Mouse (Mus musculus): Measurements from ENCODE around the gene Psmb3. TPM values are rescaled to one million over a fixed set of nuclear protein-coding genes. Genes with fewer than 3 reads are reported as not detected.
A peak's percentile ranks its signal among the peaks of the same experiment; 100 is the strongest.
"Not testable (repeated sequence)": the region's sequence is repeated elsewhere in the genome, so short reads cannot be mapped to it uniquely, and the experiment has no call there.

The Psmb3 gene
- total and polyA plus RNA-seq, 2 experiments from 2014 or later: 486 to 495 TPM

DNA sequence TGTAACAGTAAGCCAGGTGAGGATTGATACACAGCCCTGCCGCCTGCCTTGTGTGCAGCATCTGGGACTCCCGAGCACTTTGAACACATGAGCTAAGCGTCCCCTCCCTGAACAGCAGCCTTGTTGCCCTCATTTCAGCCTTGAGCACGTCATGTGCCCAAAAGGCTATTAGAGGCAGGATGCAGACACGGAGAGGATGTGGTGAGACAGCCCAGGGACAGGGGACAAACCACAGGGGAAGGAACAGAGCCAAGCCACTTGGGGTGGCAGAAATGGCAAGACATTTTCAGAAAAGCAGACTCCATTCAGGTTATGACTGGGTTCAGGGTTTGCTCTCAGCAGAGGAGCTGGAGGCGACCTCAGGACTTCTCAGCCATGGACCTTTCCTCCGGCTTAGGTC, 25.1 kb downstream of the Psmb3 start:
- Histone ChIP-seq H3K4me2 (ENCODE audit: low read depth, low read length) (no peak overlapping the region), H3K27ac (ENCODE audit: low read depth) (no peak overlapping the region; the same call in 1 of the 2 replicates), H3K4me3 (ENCODE audit: low read depth, low read length) (no peak overlapping the region), H3K27me3 (ENCODE audit: control insufficient read depth, insufficient read depth, low read length) (no peaks in the 10 kb centered on the region), H3K9me3 (replicated peaks; ENCODE audit: control insufficient read depth, low read length) (no peaks in the 10 kb centered on the region), H3K9ac (replicated peaks; ENCODE audit: low read depth, low read length) (no peak overlapping the region), H3K36me3 (replicated peaks; ENCODE audit: control insufficient read depth, insufficient read depth, low read length) (peaks cover 72% of the 10 kb centered on the region), H3K4me1 (ENCODE audit: control insufficient read depth, insufficient read depth) (no peaks in the 10 kb centered on the region)
- DNase-seq (ENCODE audit: low spot score) (no peak), ATAC-seq (ENCODE audit: insufficient read depth, low read depth) (no peak)
- TF ChIP-seq CTCF (IDR thresholded peaks at IDR 0.05; ENCODE audit: low read depth) (no peak), EP300 (IDR thresholded peaks at IDR 0.05; ENCODE audit: low read depth) (no peak)
- WGBS: 77% methylated on average over 7 of the region's 7 CpGs

DNA sequence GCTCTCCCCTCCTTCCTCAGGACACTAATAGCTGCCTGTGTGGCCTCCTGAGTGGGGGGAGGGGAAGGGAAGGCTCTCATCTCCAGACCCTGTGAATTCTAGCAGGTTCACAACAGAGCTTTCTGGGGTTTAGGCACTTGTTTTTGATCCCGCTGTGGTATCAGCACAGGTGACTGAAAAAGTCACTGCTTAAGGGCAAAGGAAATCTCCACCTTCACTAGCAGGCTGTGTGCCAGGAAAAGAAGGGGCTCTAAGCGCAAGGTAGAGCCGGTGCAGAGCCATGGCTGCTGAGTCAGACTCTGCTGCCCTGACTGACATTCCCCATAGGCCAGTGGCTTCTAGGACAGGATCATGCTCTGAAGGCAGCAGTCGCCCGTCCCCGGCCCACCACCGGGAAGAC, 25.5 kb downstream of the Psmb3 start:
- Histone ChIP-seq H3K4me1 (ENCODE audit: control insufficient read depth, insufficient read depth) (no peaks in the 10 kb centered on the region), H3K9me3 (replicated peaks; ENCODE audit: control insufficient read depth, low read length) (no peaks in the 10 kb centered on the region), H3K4me2 (ENCODE audit: low read depth, low read length) (no peak overlapping the region), H3K4me3 (ENCODE audit: low read depth, low read length) (no peak overlapping the region), H3K27ac (ENCODE audit: low read depth) (no peak overlapping the region; the same call in 1 of the 2 replicates), H3K36me3 (replicated peaks; ENCODE audit: control insufficient read depth, insufficient read depth, low read length) (peaks cover 68% of the 10 kb centered on the region), H3K27me3 (ENCODE audit: control insufficient read depth, insufficient read depth, low read length) (no peaks in the 10 kb centered on the region), H3K9ac (replicated peaks; ENCODE audit: low read depth, low read length) (no peak overlapping the region)
- no peak for TF ChIP-seq EP300 (IDR thresholded peaks at IDR 0.05; ENCODE audit: low read depth)
- TF ChIP-seq CTCF (IDR thresholded peaks at IDR 0.05; ENCODE audit: low read depth): no peak
- ATAC-seq (ENCODE audit: insufficient read depth, low read depth): no peak
- DNase-seq (ENCODE audit: low spot score): no peak
- WGBS: 81% methylated on average over 7 of the region's 7 CpGs

DNA sequence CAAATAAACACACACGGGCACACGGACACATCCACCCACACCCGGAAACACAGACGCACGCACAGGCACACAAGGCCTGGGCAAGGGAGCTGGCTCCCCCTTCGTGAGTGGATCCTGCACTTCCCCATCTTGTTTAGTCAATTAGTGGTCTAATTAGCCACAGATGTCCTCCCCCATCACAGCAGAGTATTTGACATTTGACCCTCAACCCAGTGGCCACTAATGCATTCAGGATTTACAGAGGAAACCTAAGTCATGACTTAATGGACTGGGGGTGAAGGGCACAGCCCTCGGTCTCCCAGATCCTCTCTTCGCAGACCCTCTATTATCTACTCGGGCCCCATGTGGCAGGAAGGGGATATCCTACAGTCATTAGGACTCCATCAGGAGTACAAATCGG, 30.5 kb downstream of the Psmb3 start:
- 55% methylated on average over 10 of the region's 10 CpGs for WGBS
- peaks cover 31% of the 10 kb centered on the region for H3K36me3 ChIP-seq (replicated peaks; ENCODE audit: control insufficient read depth, insufficient read depth, low read length)
- DNase-seq (ENCODE audit: low spot score): no peak
- TF ChIP-seq CTCF (IDR thresholded peaks at IDR 0.05; ENCODE audit: low read depth): no peak
- no peak for TF ChIP-seq EP300 (IDR thresholded peaks at IDR 0.05; ENCODE audit: low read depth)
- H3K4me2 ChIP-seq (ENCODE audit: low read depth, low read length): no peak overlapping the region
- H3K27ac ChIP-seq (ENCODE audit: low read depth): peak overlapping the region; percentile 30; the same call in 1 of the 2 replicates
- no peaks in the 10 kb centered on the region for H3K4me1 ChIP-seq (ENCODE audit: control insufficient read depth, insufficient read depth)
- H3K4me3 ChIP-seq (ENCODE audit: low read depth, low read length): no peak overlapping the region
- H3K9me3 ChIP-seq (replicated peaks; ENCODE audit: control insufficient read depth, low read length): no peaks in the 10 kb centered on the region
- H3K9ac ChIP-seq (replicated peaks; ENCODE audit: low read depth, low read length): no peak overlapping the region
- ATAC-seq (ENCODE audit: insufficient read depth, low read depth): no peak
- no peaks in the 10 kb centered on the region for H3K27me3 ChIP-seq (ENCODE audit: control insufficient read depth, insufficient read depth, low read length)

DNA sequence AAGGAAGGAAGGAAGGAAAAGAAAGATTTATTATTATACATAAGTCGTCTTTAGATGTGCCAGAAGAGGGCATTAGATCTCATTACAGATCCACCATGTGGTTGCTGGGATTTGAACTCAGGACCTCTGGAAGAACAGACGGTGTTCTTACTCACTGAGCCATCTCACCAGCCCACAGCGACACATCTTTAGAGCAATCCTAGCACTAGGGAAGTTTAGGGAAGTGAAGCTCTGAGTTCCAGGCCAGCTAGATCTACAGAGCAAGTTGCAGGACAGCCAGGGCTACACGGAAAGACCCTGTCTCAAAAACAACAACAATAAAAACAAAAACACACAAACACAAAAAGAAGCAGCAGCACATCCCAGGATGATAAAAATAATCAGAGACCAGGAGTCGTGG, 31.6 kb downstream of the Psmb3 start:
- not testable (repeated sequence) for H3K4me1 ChIP-seq (ENCODE audit: control insufficient read depth, insufficient read depth); H3K4me3 ChIP-seq (ENCODE audit: low read depth, low read length); H3K9me3 ChIP-seq (replicated peaks; ENCODE audit: control insufficient read depth, low read length); H3K9ac ChIP-seq (replicated peaks; ENCODE audit: low read depth, low read length); H3K27ac ChIP-seq (ENCODE audit: low read depth); H3K4me2 ChIP-seq (ENCODE audit: low read depth, low read length); H3K27me3 ChIP-seq (ENCODE audit: control insufficient read depth, insufficient read depth, low read length); DNase-seq (ENCODE audit: low spot score); ATAC-seq (ENCODE audit: insufficient read depth, low read depth)
- WGBS: 77% methylated on average over 5 of the region's 5 CpGs
- H3K36me3 ChIP-seq (replicated peaks; ENCODE audit: control insufficient read depth, insufficient read depth, low read length): peaks cover 22% of the 10 kb centered on the region

DNA sequence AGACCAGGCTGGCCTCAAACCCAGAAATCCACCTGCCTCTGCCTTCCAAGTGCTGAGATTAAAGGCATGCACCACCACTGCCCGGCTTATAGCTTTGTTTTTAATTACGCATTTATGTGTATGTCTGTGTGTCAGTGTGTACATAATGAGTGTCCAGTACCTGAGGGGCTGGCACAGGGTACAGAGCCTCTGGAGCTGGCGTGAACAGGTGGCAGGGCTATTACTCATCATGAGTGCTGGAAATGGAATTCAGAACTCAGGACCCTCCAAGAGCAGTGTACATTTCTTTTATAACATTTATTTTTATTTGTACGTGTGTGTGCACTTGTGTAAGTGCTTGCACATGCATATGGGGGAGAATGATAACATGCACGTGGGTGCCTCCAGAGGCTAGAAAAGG, 33.4 kb downstream of the Psmb3 start:
- H3K27me3 ChIP-seq (ENCODE audit: control insufficient read depth, insufficient read depth, low read length): no peaks in the 10 kb centered on the region
- no peak overlapping the region for H3K4me2 ChIP-seq (ENCODE audit: low read depth, low read length)
- 83% methylated on average over 5 of the region's 5 CpGs for WGBS
- no peak for TF ChIP-seq EP300 (IDR thresholded peaks at IDR 0.05; ENCODE audit: low read depth)
- TF ChIP-seq CTCF (IDR thresholded peaks at IDR 0.05; ENCODE audit: low read depth): no peak
- no peaks in the 10 kb centered on the region for H3K9me3 ChIP-seq (replicated peaks; ENCODE audit: control insufficient read depth, low read length)
- no peak for DNase-seq (ENCODE audit: low spot score)
- no peak overlapping the region for H3K27ac ChIP-seq (ENCODE audit: low read depth)
- ATAC-seq (ENCODE audit: insufficient read depth, low read depth): no peak
- H3K9ac ChIP-seq (replicated peaks; ENCODE audit: low read depth, low read length): no peak overlapping the region
- peaks cover 8% of the 10 kb centered on the region for H3K36me3 ChIP-seq (replicated peaks; ENCODE audit: control insufficient read depth, insufficient read depth, low read length)
- H3K4me1 ChIP-seq (ENCODE audit: control insufficient read depth, insufficient read depth): no peaks in the 10 kb centered on the region
- no peak overlapping the region for H3K4me3 ChIP-seq (ENCODE audit: low read depth, low read length)

DNA sequence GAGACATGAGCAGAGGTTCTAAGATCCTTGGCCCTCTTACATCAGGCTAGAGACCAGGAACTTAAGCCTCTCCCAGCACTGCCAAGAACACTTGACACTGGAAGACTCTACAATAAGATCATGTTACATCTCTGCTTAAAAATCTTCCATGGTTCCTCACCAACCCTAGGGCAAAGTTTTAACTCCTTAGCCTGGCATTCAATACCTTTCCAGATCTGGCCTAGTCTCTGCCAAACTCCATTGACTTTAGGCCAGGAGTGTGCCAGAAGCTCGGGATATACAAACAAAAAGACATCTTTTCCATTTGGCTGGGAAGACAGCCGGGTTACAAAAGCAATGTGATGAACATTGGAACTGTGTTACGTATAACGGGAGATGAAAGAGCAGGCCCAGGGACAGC, 34.4 kb downstream of the Psmb3 start:
- ATAC-seq (ENCODE audit: insufficient read depth, low read depth) (no peak), DNase-seq (ENCODE audit: low spot score) (no peak)
- no peaks in the 10 kb centered on the region for H3K4me1 ChIP-seq (ENCODE audit: control insufficient read depth, insufficient read depth)
- H3K9ac ChIP-seq (replicated peaks; ENCODE audit: low read depth, low read length): no peak overlapping the region
- no peak overlapping the region for H3K4me2 ChIP-seq (ENCODE audit: low read depth, low read length)
- no peaks in the 10 kb centered on the region for H3K27me3 ChIP-seq (ENCODE audit: control insufficient read depth, insufficient read depth, low read length)
- H3K9me3 ChIP-seq (replicated peaks; ENCODE audit: control insufficient read depth, low read length): no peaks in the 10 kb centered on the region
- TF ChIP-seq EP300 (IDR thresholded peaks at IDR 0.05; ENCODE audit: low read depth) (no peak), CTCF (IDR thresholded peaks at IDR 0.05; ENCODE audit: low read depth) (no peak)
- no peak overlapping the region for H3K4me3 ChIP-seq (ENCODE audit: low read depth, low read length)
- H3K36me3 ChIP-seq (replicated peaks; ENCODE audit: control insufficient read depth, insufficient read depth, low read length): no peaks in the 10 kb centered on the region
- no peak overlapping the region for H3K27ac ChIP-seq (ENCODE audit: low read depth)
- WGBS: 71% methylated on average over 4 of the region's 4 CpGs

Measured in heart, postnatal 0 days (tissue).